ENCODE assay signal across 10 mouse cellular contexts in genomic region chr10:39165632-39166115, GRCm38 (mm10). TPM values are rescaled to one million over a fixed set of nuclear protein-coding genes. Genes with fewer than 3 reads are reported as not detected.
DNase-seq lines count a peak whose midpoint lies in the region; ATAC-seq and TF ChIP-seq lines count a peak whose summit lies in the region.
"Had no signal": no experiment of that assay in that cellular context is flagged by ENCODE, and none has a peak within 500 bp of the region (broad histone marks: within the 10 kb centered on the region; RNA-seq: fewer than 3 reads in every experiment).

No protein-coding gene starts in this region.

- peaks cover 13% of the 10 kb centered on the region; the same call in 1 of the 2 replicates for H3K4me1 ChIP-seq in kidney, embryonic 14.5 days (ENCODE audit: control insufficient read depth, insufficient read depth, low read length)
- no peaks in the 10 kb centered on the region for H3K4me1 ChIP-seq in kidney, adult 2 months (ENCODE audit: control insufficient read depth, insufficient read depth, low read length)
- H3K4me1 ChIP-seq in cortical plate, adult 2 months (ENCODE audit: control insufficient read depth, insufficient read depth, low read length), result no peaks in the 10 kb centered on the region
- 0 out of 2 replicates have a peak, but pooled peaks cover 8% of the 10 kb centered on the region for H3K4me1 ChIP-seq in heart, embryonic 12.5 days (replicated peaks)
- H3K4me1 ChIP-seq in midbrain, embryonic 10.5 days, result peaks cover 26% of the 10 kb centered on the region
- no peaks in the 10 kb centered on the region for H3K4me1 ChIP-seq in stomach, postnatal 0 days (replicated peaks; ENCODE audit: control insufficient read depth, insufficient read depth)

- no peak for TF ChIP-seq CTCF in kidney, adult 2 months (conservative IDR thresholded peaks at IDR 0.05; ENCODE audit: insufficient read depth, insufficient read length, low read depth, low read length)
- no peak for TF ChIP-seq CTCF in cortical plate, adult 2 months (IDR thresholded peaks at IDR 0.05; ENCODE audit: extremely low read depth, insufficient read depth, low read length)
- no peak for TF ChIP-seq CTCF in stomach, postnatal 0 days (IDR thresholded peaks at IDR 0.05; ENCODE audit: low read depth)

- no peaks in the 10 kb centered on the region for H3K9me3 ChIP-seq in kidney, embryonic 14.5 days (ENCODE audit: control insufficient read depth, low read length)
- no peaks in the 10 kb centered on the region for H3K9me3 ChIP-seq in heart, embryonic 12.5 days (replicated peaks)
- H3K9me3 ChIP-seq in midbrain, embryonic 10.5 days (replicated peaks), result no peaks in the 10 kb centered on the region
- H3K9me3 ChIP-seq in stomach, postnatal 0 days (ENCODE audit: control insufficient read depth, low read length), result no peaks in the 10 kb centered on the region

- 0 out of 2 replicates have a peak overlapping the region, but pooled peaks have one; percentile 14 for H3K9ac ChIP-seq in kidney, embryonic 14.5 days (ENCODE audit: low read depth, low read length)
- H3K9ac ChIP-seq in heart, embryonic 12.5 days, result peak overlapping the region; percentile 42; the same call in 1 of the 2 replicates
- H3K9ac ChIP-seq in stomach, postnatal 0 days (ENCODE audit: low read length), result peak overlapping the region; percentile 38; the same call in 1 of the 2 replicates

- H3K27ac ChIP-seq in kidney, embryonic 14.5 days (ENCODE audit: low read depth, low read length), result no peak overlapping the region
- no peak overlapping the region for H3K27ac ChIP-seq in kidney, adult 2 months (ENCODE audit: insufficient read depth, low read depth, low read length)
- H3K27ac ChIP-seq in cortical plate, adult 2 months (ENCODE audit: insufficient read depth, low read length), result peak overlapping the region; percentile 5; the same call in 1 of the 2 replicates
- H3K27ac ChIP-seq in heart, embryonic 12.5 days (ENCODE audit: poor library complexity, severe bottlenecking), result 0 out of 2 replicates have a peak overlapping the region, but pooled peaks have one; percentile 52
- H3K27ac ChIP-seq in midbrain, embryonic 10.5 days (replicated peaks), result peak overlapping the region; percentile 4; the same call in 1 of the 2 replicates
- H3K27ac ChIP-seq in stomach, postnatal 0 days (replicated peaks), result peak overlapping the region; percentile 84

- no peak for ATAC-seq in kidney, embryonic 14.5 days (ENCODE audit: low FRiP score, low TSS enrichment)
- no peak for ATAC-seq in heart, embryonic 12.5 days (ENCODE audit: insufficient number of reproducible peaks, low FRiP score)
- no peak; the same call in 1 of the 2 replicates for ATAC-seq in stomach, postnatal 0 days (ENCODE audit: low FRiP score, low TSS enrichment)
- no peak for ATAC-seq in erythroid progenitor cell, adult 5-6 weeks (replicated peaks; ENCODE audit: low FRiP score, poor library complexity, severe bottlenecking)

- no peak for TF ChIP-seq EP300 in stomach, postnatal 0 days (optimal IDR thresholded peaks at IDR 0.05)

- H3K27me3 ChIP-seq in kidney, embryonic 14.5 days (ENCODE audit: control insufficient read depth, insufficient read depth, low read length), result no peaks in the 10 kb centered on the region
- no peaks in the 10 kb centered on the region for H3K27me3 ChIP-seq in kidney, adult 2 months (replicated peaks; ENCODE audit: control insufficient read depth, insufficient read depth, low read length)
- 0 out of 2 replicates have a peak, but pooled peaks cover 3% of the 10 kb centered on the region for H3K27me3 ChIP-seq in heart, embryonic 12.5 days (replicated peaks)
- H3K27me3 ChIP-seq in midbrain, embryonic 10.5 days (ENCODE audit: low read depth, poor library complexity, severe bottlenecking), result peaks cover 19% of the 10 kb centered on the region
- H3K27me3 ChIP-seq in stomach, postnatal 0 days (ENCODE audit: control insufficient read depth, insufficient read depth, low read length), result no peaks in the 10 kb centered on the region

- no peak for TF ChIP-seq POLR2A in kidney, adult 2 months (IDR thresholded peaks at IDR 0.05; ENCODE audit: low read depth, low read length)
- TF ChIP-seq POLR2A in cortical plate, adult 2 months (IDR thresholded peaks at IDR 0.05; ENCODE audit: extremely low read depth, insufficient read depth, low read length), result 0 out of 2 replicates have a peak, but pooled peaks have one; percentile 25

- DNase-seq in kidney, adult 2 months, result no peak
- DNase-seq in left cerebral cortex, adult 18-20 months (ENCODE audit: low spot score in 2 of 2), result peak; percentile 54 to 58
- DNase-seq in midbrain, embryonic 10.5 days (ENCODE audit: low spot score), result peak; percentile 32
- DNase-seq in stomach, postnatal 0 days (ENCODE audit: low spot score), result peak; percentile 22

- no peaks in the 10 kb centered on the region for H3K36me3 ChIP-seq in kidney, embryonic 14.5 days (ENCODE audit: control insufficient read depth, insufficient read depth, low read length)
- H3K36me3 ChIP-seq in kidney, adult 2 months (ENCODE audit: control insufficient read depth, insufficient read depth, low read length), result no peaks in the 10 kb centered on the region
- H3K36me3 ChIP-seq in heart, embryonic 12.5 days, result no peaks in the 10 kb centered on the region
- H3K36me3 ChIP-seq in midbrain, embryonic 10.5 days, result no peaks in the 10 kb centered on the region
- H3K36me3 ChIP-seq in stomach, postnatal 0 days (ENCODE audit: control insufficient read depth, insufficient read depth, low read length), result no peaks in the 10 kb centered on the region

- H3K4me2 ChIP-seq in kidney, embryonic 14.5 days (replicated peaks; ENCODE audit: low read depth, low read length), result peak overlapping the region; percentile 33
- peak overlapping the region; percentile 56 for H3K4me2 ChIP-seq in heart, embryonic 12.5 days
- H3K4me2 ChIP-seq in stomach, postnatal 0 days (replicated peaks; ENCODE audit: low read depth), result peak overlapping the region; percentile 38

- H3K4me3 ChIP-seq in kidney, embryonic 14.5 days (ENCODE audit: low read length), result peak overlapping the region; percentile 22; the same call in 1 of the 2 replicates
- no peak overlapping the region for H3K4me3 ChIP-seq in kidney, adult 2 months (ENCODE audit: insufficient read depth, low read depth, low read length)
- peak overlapping the region; percentile 29 for H3K4me3 ChIP-seq in cortical plate, adult 2 months (ENCODE audit: insufficient read depth, low read length)
- H3K4me3 ChIP-seq in heart, embryonic 12.5 days, result peak overlapping the region; percentile 44
- H3K4me3 ChIP-seq in midbrain, embryonic 10.5 days, result peak overlapping the region; percentile 26; the same call in 1 of the 2 replicates
- H3K4me3 ChIP-seq in stomach, postnatal 0 days (ENCODE audit: low read depth, low read length), result peak overlapping the region; percentile 29

- 21% methylated on average over 11 of the region's 11 CpGs for WGBS in kidney, embryonic 14.5 days
- 28% methylated on average over 11 of the region's 11 CpGs for WGBS in kidney, adult 2 months
- 14% methylated on average over 11 of the region's 11 CpGs for WGBS in heart, embryonic 12.5 days
- 36% methylated on average over 11 of the region's 11 CpGs for WGBS in midbrain, embryonic 10.5 days
- WGBS in stomach, postnatal 0 days, result 16% methylated on average over 11 of the region's 11 CpGs

RNA-seq across cellular contexts. Expression of gene Ccn6, which starts 2.1 kb away (rescaled TPM):
- 0.37 and 0.41 TPM in 2 replicates for polyA plus RNA-seq in kidney, embryonic 14.5 days (2014; fragmentation: Nextera tagmentation; extraction: Ambion mirVana)
- polyA plus RNA-seq in kidney, adult 2 months (2012; rRNA removed), result 0.05 and 0.16 TPM in 2 replicates
- 0.17 and 0.36 TPM in 2 replicates for polyA plus RNA-seq in cortical plate, adult 2 months (2012; rRNA removed)
- polyA plus RNA-seq in heart, embryonic 12.5 days (2016; fragmentation: Nextera tagmentation; extraction: Ambion mirVana), result not detected in 2 replicates
- under 1 TPM; 0.23 to 0.60 TPM for total RNA-seq in left cerebral cortex, adult 18-20 months (2021)
- polyA plus RNA-seq in midbrain, embryonic 10.5 days (2016; fragmentation: Nextera tagmentation; extraction: Ambion mirVana), result 0.20 and 0.37 TPM in 2 replicates
- 0.10 and 0.18 TPM in 2 replicates for polyA plus RNA-seq in stomach, postnatal 0 days (2015; fragmentation: Nextera tagmentation; extraction: Ambion mirVana)
- total RNA-seq in erythroid progenitor cell, adult 5-6 weeks (2015; ENCODE audit: low replicate concordance), result not detected in 2 replicates
- total RNA-seq in erythroid progenitor cell, adult 5-6 weeks (2017; ENCODE audit: low replicate concordance), result not detected in 2 replicates
- polyA plus RNA-seq: gonadal fat pad, adult 2 months; testis, adult 2 months had no signal

RNA-seq across cellular contexts. Expression of gene Tube1, which starts 31.9 kb away (rescaled TPM):
- 15.8 and 21.5 TPM in 2 replicates for polyA plus RNA-seq in kidney, embryonic 14.5 days (2014; fragmentation: Nextera tagmentation; extraction: Ambion mirVana)
- 1.3 TPM in 2 replicates for polyA plus RNA-seq in kidney, adult 2 months (2012; rRNA removed)
- polyA plus RNA-seq in cortical plate, adult 2 months (2012; rRNA removed), result 3.8 and 3.9 TPM in 2 replicates
- polyA plus RNA-seq in heart, embryonic 12.5 days (2016; fragmentation: Nextera tagmentation; extraction: Ambion mirVana), result 11.0 and 13.5 TPM in 2 replicates
- total RNA-seq in left cerebral cortex, adult 18-20 months (2021), result 1 to 10 TPM; 2.5 to 3.0 TPM
- polyA plus RNA-seq in midbrain, embryonic 10.5 days (2016; fragmentation: Nextera tagmentation; extraction: Ambion mirVana), result 22.0 and 24.9 TPM in 2 replicates
- 2.8 and 3.7 TPM in 2 replicates for polyA plus RNA-seq in stomach, postnatal 0 days (2015; fragmentation: Nextera tagmentation; extraction: Ambion mirVana)
- 13.3 and 15.1 TPM in 2 replicates for total RNA-seq in erythroid progenitor cell, adult 5-6 weeks (2015; ENCODE audit: low replicate concordance)
- total RNA-seq in erythroid progenitor cell, adult 5-6 weeks (2017; ENCODE audit: low replicate concordance), result 8.7 and 9.2 TPM in 2 replicates

RNA-seq across cellular contexts. Expression of gene Fam229b, which starts 32.0 kb away (rescaled TPM):
- 14.7 TPM in 2 replicates for polyA plus RNA-seq in kidney, embryonic 14.5 days (2014; fragmentation: Nextera tagmentation; extraction: Ambion mirVana)
- 5.4 and 7.2 TPM in 2 replicates for polyA plus RNA-seq in kidney, adult 2 months (2012; rRNA removed)
- polyA plus RNA-seq in cortical plate, adult 2 months (2012; rRNA removed), result 29.8 and 30.1 TPM in 2 replicates
- 7.3 and 10.8 TPM in 2 replicates for polyA plus RNA-seq in heart, embryonic 12.5 days (2016; fragmentation: Nextera tagmentation; extraction: Ambion mirVana)
- total RNA-seq in left cerebral cortex, adult 18-20 months (2021), result 10 to 100 TPM; 14.5 to 14.7 TPM
- polyA plus RNA-seq in midbrain, embryonic 10.5 days (2016; fragmentation: Nextera tagmentation; extraction: Ambion mirVana), result 14.2 and 15.4 TPM in 2 replicates
- polyA plus RNA-seq in stomach, postnatal 0 days (2015; fragmentation: Nextera tagmentation; extraction: Ambion mirVana), result 5.0 and 6.4 TPM in 2 replicates
- not detected in 2 replicates for total RNA-seq in erythroid progenitor cell, adult 5-6 weeks (2015; ENCODE audit: low replicate concordance)
- total RNA-seq in erythroid progenitor cell, adult 5-6 weeks (2017; ENCODE audit: low replicate concordance), result not detected in 2 replicates

Comparison
In these comparisons a context has a peak if more than half of its experiments do, and no peak if none do; other contexts are left out.
1. H3K27ac ChIP-seq: peak in cortical plate, adult 2 months (single experiment), heart, embryonic 12.5 days (single experiment), midbrain, embryonic 10.5 days (single experiment) and stomach, postnatal 0 days (single experiment); none in kidney, embryonic 14.5 days (single experiment) and kidney, adult 2 months (single experiment).
2. Peak in every context shown above with its lines, with median percentiles within 50 percentile points of each other: H3K4me2 ChIP-seq and H3K9ac ChIP-seq.